Mouse (Mus musculus) kidney, postnatal 0 days (tissue): ENCODE measurements around the gene 4930469K13Rik. TPM values are rescaled to one million over a fixed set of nuclear protein-coding genes. Genes with fewer than 3 reads are reported as not detected.
A peak's percentile ranks its signal among the peaks of the same experiment; 100 is the strongest.

ENCODE experiments used
- ATAC-seq: fragments of 200-750 bp; cut with Nextera tagmentation; replicated peaks from 2 replicates; pipeline ENCODE4 v1.8.0; 2017; ENCODE audit warnings: low read depth, moderate number of reproducible peaks, moderate TSS enrichment, moderate library complexity; ENCODE audit not compliant: low FRiP score
- DNase-seq: peaks from one replicate; pipeline ENCODE4 v3.0.0-alpha.2; 2016; ENCODE audit warnings: low spot score
- H3K27ac ChIP-seq: fragments of 300-500 bp; sonication (generic); 2 replicates; pipeline ENCODE4 v1.5.1; 2014; ENCODE audit warnings: mild to moderate bottlenecking
- H3K27me3 ChIP-seq: fragments of 300-500 bp; sonication (generic); 2 replicates; pipeline ENCODE4 v1.6.1; 2014; ENCODE audit warnings: low read length, mixed read lengths; ENCODE audit not compliant: insufficient read depth
- H3K36me3 ChIP-seq: fragments of 300-500 bp; sonication (generic); 2 replicates; pipeline ENCODE4 v1.6.1; 2014; ENCODE audit warnings: low read length, mixed read lengths; ENCODE audit not compliant: insufficient read depth
- H3K4me1 ChIP-seq: fragments of 300-500 bp; sonication (generic); replicated peaks from 2 replicates; pipeline ENCODE4 v1.6.1; 2014; ENCODE audit warnings: antibody characterized with exemption, low read length, mixed read lengths; ENCODE audit not compliant: insufficient read depth
- H3K4me2 ChIP-seq: fragments of 300-500 bp; sonication (generic); 2 replicates; pipeline ENCODE4 v1.6.1; 2014; ENCODE audit warnings: mild to moderate bottlenecking, low read length, moderate library complexity, mixed read lengths
- H3K4me3 ChIP-seq: fragments of 300-500 bp; sonication (generic); replicated peaks from 2 replicates; pipeline ENCODE4 v1.5.1; 2014; ENCODE audit warnings: low read depth, low read length
- H3K9ac ChIP-seq: fragments of 300-500 bp; sonication (generic); 2 replicates; pipeline ENCODE4 v1.6.1; 2014; ENCODE audit warnings: low read depth, low read length
- H3K9me3 ChIP-seq: fragments of 300-500 bp; sonication (generic); replicated peaks from 2 replicates; pipeline ENCODE4 v1.6.1; 2016; ENCODE audit warnings: low read length, inconsistent platforms, mixed read lengths
- CTCF ChIP-seq: IDR thresholded peaks from 2 replicates; pipeline ENCODE4 v1.5.1; 2016; ENCODE audit warnings: antibody characterized with exemption, low read depth, mild to moderate bottlenecking, moderate library complexity
- WGBS: fragments of 180-500 bp; shearing (Covaris S2); extraction: QIAGEN DNeasy Blood & Tissue Kit; methylation state at CpG from one replicate; pipeline ENCODE4 v1.1.7; 2014; 5-methylcytosine and 5-hydroxymethylcytosine counted together
- polyA plus RNA-seq: library from polyadenylated mRNA; unstranded; fragments of >200 nt; fragmentation: Nextera tagmentation; extraction: Ambion mirVana; gene quantifications from 2 replicates; pipeline ENCODE4 v1.2.1, GENCODE M21; 2015

4930469K13Rik gene
- polyA plus RNA-seq, 1 experiment from 2014 or later, result not detected

DNA sequence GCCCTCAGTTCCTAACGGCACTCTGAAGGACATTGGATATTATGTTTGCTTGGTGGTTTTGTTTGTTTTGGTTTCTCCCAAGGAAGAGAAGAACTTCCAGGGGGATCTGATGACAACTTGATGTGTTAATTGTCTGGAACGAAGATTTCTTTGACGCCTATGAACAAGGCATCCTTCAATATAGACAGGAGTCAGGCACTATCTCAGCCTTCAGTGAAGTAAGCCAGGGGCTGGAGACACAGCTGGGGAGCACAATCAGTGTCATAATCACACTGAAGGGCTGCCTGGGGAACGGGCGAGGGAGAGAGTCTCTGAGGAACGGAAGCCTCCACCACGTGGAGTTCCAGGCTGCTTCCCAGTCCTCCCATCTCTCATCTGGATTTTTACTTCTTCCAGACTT, 26.5 kb upstream of the 4930469K13Rik start:
- peak; percentile 36 for DNase-seq
- no peak for TF ChIP-seq CTCF
- no peak for ATAC-seq
- H3K9ac ChIP-seq, result no peak overlapping the region
- no peaks in the 10 kb centered on the region for H3K4me1 ChIP-seq
- no peaks in the 10 kb centered on the region for H3K27me3 ChIP-seq
- 19% methylated on average over 7 of the region's 7 CpGs for whole genome bisulfite sequencing
- no peak overlapping the region for H3K4me2 ChIP-seq
- no peaks in the 10 kb centered on the region for H3K36me3 ChIP-seq
- H3K4me3 ChIP-seq, result no peak overlapping the region
- H3K27ac ChIP-seq, result no peak overlapping the region
- H3K9me3 ChIP-seq, result no peaks in the 10 kb centered on the region

DNA sequence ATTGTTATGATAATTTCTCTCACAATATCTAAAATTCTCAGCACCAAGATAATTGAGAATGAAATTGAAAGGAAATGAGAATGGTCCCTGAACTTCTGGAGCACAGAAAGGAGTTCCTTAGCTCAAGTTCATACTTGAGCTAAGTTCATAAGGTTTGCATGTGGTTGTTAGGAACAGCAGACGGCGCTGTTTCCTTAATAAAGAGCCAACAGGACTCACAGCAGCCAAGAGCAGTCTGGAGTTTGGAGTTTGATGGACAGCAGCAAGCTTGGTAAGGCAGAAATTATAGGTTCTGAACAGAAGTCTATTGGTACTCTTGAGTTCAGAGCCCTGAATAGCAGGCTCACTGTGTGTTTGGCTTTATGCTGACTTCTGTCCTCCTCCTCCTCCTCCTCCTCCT, 24.8 kb upstream of the 4930469K13Rik start:
- no peaks in the 10 kb centered on the region for H3K36me3 ChIP-seq
- H3K27me3 ChIP-seq, result no peaks in the 10 kb centered on the region
- peak; percentile 73 for TF ChIP-seq CTCF
- peak; percentile 80 for DNase-seq
- H3K4me1 ChIP-seq, result no peaks in the 10 kb centered on the region
- H3K4me2 ChIP-seq, result no peak overlapping the region
- H3K27ac ChIP-seq, result no peak overlapping the region
- 6% methylated on average over 2 of the region's 2 CpGs for WGBS
- no peaks in the 10 kb centered on the region for H3K9me3 ChIP-seq
- no peak for ATAC-seq
- H3K4me3 ChIP-seq, result no peak overlapping the region
- no peak overlapping the region for H3K9ac ChIP-seq

DNA sequence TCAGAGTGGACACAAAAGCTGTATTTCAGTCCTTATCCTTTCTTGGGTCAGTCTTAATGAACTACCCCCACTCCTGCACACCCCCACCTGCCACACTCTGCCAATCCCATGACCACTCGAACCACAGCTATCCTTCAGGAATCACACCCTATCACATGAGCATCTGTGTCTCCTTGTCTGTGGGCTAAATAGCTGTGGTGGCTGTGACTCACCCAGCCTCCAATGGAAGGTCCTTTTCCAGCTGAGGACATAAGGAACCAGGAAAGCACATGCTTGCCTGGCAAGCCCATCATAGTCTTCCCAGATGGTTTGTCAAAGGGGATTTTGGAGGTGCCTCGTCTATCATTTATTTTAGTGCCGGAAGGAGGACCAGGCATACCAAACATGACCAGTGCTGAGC, 20.0 kb upstream of the 4930469K13Rik start:
- DNase-seq (no peak), ATAC-seq (no peak)
- Histone ChIP-seq H3K9me3 (no peaks in the 10 kb centered on the region), H3K4me3 (no peak overlapping the region), H3K4me2 (no peak overlapping the region), H3K27me3 (no peaks in the 10 kb centered on the region), H3K9ac (no peak overlapping the region), H3K36me3 (no peaks in the 10 kb centered on the region), H3K27ac (no peak overlapping the region), H3K4me1 (no peaks in the 10 kb centered on the region)
- WGBS, result 61% methylated on average over 3 of the region's 3 CpGs
- TF ChIP-seq CTCF, result no peak

DNA sequence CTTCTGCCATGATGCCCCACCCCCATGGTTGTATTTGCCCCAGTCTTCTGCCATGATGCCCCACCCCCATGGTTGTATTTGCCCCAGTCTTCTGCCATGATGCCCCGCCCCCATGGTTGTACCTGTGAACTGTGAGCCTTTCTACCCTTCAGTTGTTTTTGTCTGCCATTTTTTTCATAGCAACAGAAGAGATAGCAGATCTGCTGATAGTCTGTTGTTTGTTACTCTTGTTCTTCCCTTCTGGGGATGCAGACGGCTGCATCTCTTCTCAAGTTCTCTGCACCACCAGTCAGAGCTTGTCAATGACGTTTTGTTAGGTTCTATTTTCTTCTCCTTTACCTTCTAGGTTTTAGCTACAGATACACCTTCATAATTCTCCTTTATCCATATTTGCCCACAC, 19.2 kb upstream of the 4930469K13Rik start:
- WGBS, result 89% methylated on average over 3 of the region's 3 CpGs
- DNase-seq (no peak), ATAC-seq (no peak)
- H3K27me3 ChIP-seq, result no peaks in the 10 kb centered on the region
- no peak for TF ChIP-seq CTCF
- no peak overlapping the region for H3K4me2 ChIP-seq
- no peaks in the 10 kb centered on the region for H3K4me1 ChIP-seq
- H3K9ac ChIP-seq, result no peak overlapping the region
- no peak overlapping the region for H3K27ac ChIP-seq
- no peaks in the 10 kb centered on the region for H3K36me3 ChIP-seq
- no peaks in the 10 kb centered on the region for H3K9me3 ChIP-seq
- H3K4me3 ChIP-seq, result no peak overlapping the region

DNA sequence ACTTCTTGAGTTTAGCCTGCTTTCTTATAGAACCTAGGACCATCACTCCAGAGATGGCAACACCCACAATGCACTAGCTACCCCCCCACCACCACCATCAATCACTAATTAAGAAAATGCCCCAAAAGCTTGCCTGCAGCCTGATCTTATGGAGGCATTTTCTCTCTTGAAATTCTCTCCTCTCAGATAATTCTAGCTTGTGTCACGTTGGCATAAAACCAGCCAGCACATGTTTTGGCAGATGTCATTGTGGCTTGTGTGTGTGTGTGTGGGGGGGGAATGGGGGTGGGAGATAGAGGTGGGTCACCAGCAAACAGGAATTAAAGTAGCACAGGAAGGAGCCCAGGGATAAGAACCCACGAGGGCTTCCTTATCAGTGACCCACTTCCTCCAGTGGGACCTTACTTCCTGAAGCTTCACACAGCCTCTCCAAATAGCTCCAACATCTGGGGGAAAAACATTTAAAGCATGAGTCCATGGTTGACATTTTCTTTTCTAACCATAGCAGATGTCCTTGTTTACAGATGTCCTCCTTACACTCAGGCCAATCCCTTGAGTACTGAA, 18.3 kb upstream of the 4930469K13Rik start:
- Histone ChIP-seq H3K27ac (no peak overlapping the region), H3K27me3 (no peaks in the 10 kb centered on the region), H3K4me3 (no peak overlapping the region), H3K36me3 (no peaks in the 10 kb centered on the region), H3K9ac (no peak overlapping the region), H3K4me2 (no peak overlapping the region), H3K4me1 (no peaks in the 10 kb centered on the region), H3K9me3 (no peaks in the 10 kb centered on the region)
- no peak for ATAC-seq
- peak; percentile 47 for DNase-seq
- WGBS, result 43% methylated on average over 2 of the region's 2 CpGs
- no peak for TF ChIP-seq CTCF

DNA sequence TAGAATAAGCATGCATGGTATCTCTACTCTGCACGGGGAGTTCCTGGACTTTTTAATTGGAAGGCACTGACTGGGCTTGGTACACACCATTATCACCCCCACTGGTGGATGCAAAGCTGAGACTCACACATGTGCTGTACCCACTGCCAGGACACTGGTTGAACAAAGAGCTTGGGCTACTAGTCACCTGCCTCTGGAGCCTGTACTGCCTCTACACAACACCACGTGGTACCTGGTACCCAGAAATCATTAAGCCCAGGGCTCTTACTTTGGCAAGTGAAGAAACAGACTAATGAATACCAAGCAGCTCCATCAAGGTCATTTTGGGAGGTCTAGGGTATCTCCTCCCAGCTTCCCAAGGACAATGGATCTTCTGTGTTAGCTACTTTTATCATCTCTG, 15.4 kb upstream of the 4930469K13Rik start:
- H3K4me1 ChIP-seq, result no peaks in the 10 kb centered on the region
- no peaks in the 10 kb centered on the region for H3K36me3 ChIP-seq
- no peaks in the 10 kb centered on the region for H3K9me3 ChIP-seq
- H3K27me3 ChIP-seq, result no peaks in the 10 kb centered on the region
- no peak for TF ChIP-seq CTCF
- no peak overlapping the region for H3K9ac ChIP-seq
- no peak for DNase-seq
- H3K4me3 ChIP-seq, result no peak overlapping the region
- no peak overlapping the region for H3K27ac ChIP-seq
- H3K4me2 ChIP-seq, result no peak overlapping the region
- no peak for ATAC-seq
- WGBS, result 64% methylated on average over 2 of the region's 2 CpGs

DNA sequence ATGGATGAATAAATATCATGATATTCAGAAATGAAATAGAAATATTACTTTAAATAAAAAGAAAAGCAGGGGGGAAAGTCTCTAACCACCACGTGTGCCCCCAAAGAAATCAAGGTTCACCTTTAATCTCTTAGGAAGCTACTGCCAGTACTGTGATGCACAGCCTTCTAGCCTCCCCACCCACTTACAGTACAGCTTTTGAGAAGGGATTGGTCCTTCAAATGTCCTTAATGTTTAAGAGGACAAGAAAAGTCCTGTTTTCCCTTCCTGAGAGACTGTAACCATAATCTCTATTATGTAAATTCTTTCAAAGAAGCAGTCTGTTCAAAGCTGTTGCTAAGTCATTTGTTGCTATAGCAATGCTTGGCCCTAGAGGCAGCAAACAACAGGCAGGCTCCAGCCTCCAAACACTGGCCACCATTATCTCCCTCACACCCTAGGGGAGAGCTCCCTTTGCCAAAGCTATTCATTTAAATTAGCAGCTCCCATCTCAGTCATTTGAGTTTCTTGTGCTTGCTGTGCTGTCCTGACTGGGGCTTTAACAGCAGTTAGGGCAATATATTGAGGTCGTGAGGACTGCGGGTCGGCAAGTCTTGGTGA, 14.5 kb upstream of the 4930469K13Rik start:
- H3K9ac ChIP-seq, result no peak overlapping the region
- H3K4me2 ChIP-seq, result no peak overlapping the region
- no peak for ATAC-seq
- 39% methylated on average over 4 of the region's 4 CpGs for WGBS
- no peaks in the 10 kb centered on the region for H3K4me1 ChIP-seq
- no peaks in the 10 kb centered on the region for H3K9me3 ChIP-seq
- H3K27me3 ChIP-seq, result no peaks in the 10 kb centered on the region
- peak; percentile 11 for DNase-seq
- H3K27ac ChIP-seq, result no peak overlapping the region
- no peaks in the 10 kb centered on the region for H3K36me3 ChIP-seq
- H3K4me3 ChIP-seq, result no peak overlapping the region
- TF ChIP-seq CTCF, result no peak
